Mouse (Mus musculus) T-helper 2 cell (primary cell): ENCODE data around the gene Pkd1.

Experiments used
- in situ Hi-C: fragments of 300-600 bp; cut with MboI, MseI; formaldehyde crosslinking; loops from one replicate; pipeline ENCODE4 v1.15.1; 2025; ENCODE audit warnings: high pct_unique_total_duplicates

Gene Pkd1

GRCm38 (mm10) chr17:24604557-24604956 is 54.9 kb downstream of the Pkd1 start:
- in situ Hi-C loops: no loop called here

- in situ Hi-C loops: no loop called here
Measured at GRCm38 (mm10) chr17:24608370-24608769, 58.7 kb downstream of the Pkd1 start.

DNA sequence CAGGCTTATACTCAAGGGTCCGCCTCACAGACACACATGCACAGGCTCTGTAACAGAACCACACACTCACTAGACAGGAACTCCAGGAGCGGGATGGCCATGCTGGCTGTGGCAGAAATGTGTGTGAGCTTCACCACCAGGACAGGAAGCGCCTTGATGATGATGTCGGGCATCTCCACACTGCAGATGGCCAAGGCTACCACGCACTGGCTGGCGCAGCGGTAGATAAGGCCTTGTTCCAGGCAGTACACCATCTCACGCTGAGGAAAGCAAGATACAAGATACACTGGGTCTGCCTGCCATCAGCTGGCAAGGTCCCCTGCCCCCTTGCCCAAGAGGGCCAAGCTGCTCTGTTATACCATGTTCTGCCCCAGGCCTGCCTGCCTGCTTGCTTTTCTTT is 59.2 kb downstream of the Pkd1 start:
- in situ Hi-C loops: no loop called here

DNA sequence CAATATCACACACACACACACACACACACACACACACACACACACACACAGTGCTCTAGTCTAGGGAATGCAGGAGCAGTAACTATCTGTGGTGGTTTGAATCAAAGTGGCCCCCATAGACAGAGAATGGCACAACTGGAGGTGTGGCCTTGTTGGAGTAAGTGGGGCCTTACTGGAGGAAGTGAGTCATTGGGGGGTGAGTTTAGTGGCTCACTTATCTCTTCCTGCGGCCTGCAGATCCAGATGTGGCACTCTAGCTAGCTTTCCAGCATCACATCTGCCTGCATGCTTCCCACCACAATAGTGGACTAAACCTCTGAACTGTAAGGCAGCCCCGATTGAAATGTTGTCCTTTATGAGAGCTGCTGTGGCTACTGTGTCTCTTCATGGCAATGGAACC is 61.1 kb downstream of the Pkd1 start:
- in situ Hi-C loops: no loop called here

GRCm38 (mm10) chr17:24617561-24618194 is 68.0 kb downstream of the Pkd1 start:
- in situ Hi-C loops: no loop called here

GRCm38 (mm10) chr17:24625472-24625871 is 75.8 kb downstream of the Pkd1 start:
- in situ Hi-C loops: no loop called here

DNA sequence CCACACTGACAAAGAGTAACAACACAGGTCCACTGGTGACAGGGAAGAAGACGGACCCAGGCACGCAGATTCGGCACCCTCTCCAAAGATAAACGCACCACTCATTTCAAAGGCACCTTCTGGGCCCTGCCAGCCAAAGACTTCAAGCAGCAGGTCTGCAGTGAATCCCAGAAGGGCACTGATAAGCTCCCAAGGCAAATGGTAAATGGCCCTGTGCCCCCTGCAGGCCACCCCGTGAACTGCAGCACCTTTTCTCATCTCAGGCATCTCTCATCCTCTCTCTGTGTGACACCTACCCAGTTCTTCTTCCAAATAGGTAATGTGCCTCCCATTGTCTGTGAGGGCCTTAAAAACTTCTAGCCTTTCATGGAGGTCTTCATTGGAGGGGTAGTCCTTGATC is 79.0 kb downstream of the Pkd1 start:
- in situ Hi-C loops: no loop called here

- in situ Hi-C loops: no loop called here
Measured at GRCm38 (mm10) chr17:24630072-24630471, 80.4 kb downstream of the Pkd1 start.

GRCm38 (mm10) chr17:24632167-24632812 is 82.7 kb downstream of the Pkd1 start, which contains the start of the genes Tsc2 and Nthl1:
Gene Tsc2, minus strand, starts transcription at chr17:24632630.
Gene Nthl1, plus strand, starts transcription at chr17:24632680.
- in situ Hi-C loops: no loop called here

DNA sequence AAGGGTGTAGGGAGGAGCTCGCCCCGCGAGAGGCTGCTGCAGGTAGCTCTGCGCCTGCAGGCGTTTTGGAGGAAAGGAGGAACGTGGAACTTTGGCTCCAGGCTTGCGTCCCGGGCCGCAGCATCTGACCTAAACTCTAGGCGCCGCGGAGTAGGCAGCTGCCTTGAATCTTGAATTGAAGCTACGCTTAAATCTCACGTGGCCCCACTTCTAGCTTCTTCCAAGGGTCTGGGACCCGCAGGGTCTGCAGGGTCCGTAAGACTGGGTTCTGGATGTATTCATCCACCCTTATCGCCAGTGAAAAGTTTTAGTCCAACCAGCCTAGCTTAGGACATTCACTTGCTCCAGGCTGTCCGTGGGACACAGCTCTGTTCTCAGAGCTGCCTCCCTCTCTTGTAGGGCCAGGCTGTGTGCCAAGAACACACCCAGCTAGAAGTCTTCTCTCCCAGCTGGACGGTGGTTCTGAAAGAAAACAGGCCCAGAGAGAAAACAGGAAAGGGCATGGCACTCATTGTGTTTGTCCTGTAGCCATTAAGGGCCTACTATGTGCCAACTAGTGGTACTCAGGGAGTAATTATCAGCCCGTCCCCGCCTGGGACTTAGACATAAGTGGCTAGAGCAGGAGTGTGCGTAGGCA is 83.3 kb downstream of the Pkd1 start:
- in situ Hi-C loops: no loop called here

DNA sequence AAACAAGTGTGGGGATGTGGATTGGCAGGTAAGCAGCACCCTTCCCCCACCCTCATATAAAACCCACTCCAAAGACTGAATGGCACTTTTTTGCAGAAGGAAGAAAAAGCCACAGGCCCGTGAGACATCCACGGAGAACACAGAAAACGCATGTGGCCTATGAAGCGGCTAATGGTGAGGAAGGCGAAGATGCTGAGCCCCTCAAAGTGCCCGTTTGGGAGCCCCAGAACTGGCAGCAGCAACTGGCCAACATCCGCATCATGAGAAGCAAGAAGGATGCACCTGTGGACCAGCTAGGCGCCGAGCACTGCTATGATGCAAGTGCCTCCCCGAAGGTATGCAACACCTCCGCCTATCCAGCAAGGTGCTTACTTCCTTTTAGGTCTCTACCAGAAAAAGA is 84.2 kb downstream of the Pkd1 start:
- in situ Hi-C loops: no loop called here

- in situ Hi-C loops: no loop called here
Measured at GRCm38 (mm10) chr17:24635024-24635423, 85.4 kb downstream of the Pkd1 start.

GRCm38 (mm10) chr17:24635694-24636093 is 86.1 kb downstream of the Pkd1 start:
- in situ Hi-C loops: no loop called here

DNA sequence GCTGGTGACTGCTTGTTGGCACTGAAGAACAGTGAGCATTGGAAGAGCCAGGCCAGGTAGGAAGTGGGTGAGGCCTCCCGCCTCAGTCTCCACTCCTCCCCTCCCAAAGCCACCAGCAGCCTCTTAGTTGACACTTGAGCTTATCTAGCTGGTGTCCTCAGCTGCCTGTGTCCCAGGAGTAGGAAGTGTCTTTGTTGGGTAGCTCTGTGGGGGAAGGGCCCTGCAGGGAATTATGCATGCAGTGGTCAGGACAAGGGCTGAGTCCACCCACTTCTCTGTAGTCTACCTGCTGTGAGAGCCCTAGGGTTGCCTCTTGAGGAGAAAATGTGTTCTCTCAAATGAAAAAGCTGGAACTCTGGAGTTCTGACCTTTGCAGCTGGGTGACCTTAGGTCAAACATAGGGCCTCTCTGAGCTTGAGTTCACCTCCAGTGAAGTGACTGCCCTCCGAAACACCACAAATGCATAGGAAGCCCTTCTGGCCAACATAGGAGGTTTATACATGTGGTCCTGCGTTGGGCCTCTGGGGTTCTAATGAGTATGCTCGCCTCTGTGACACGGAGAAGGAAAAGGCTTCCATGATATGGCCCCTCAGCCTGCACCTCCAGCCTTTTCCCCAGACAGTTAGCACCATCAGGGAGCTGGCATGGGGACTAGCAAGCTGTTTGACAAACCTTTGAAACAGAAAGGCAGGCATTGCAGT is 87.3 kb downstream of the Pkd1 start:
- in situ Hi-C loops: no loop called here

DNA sequence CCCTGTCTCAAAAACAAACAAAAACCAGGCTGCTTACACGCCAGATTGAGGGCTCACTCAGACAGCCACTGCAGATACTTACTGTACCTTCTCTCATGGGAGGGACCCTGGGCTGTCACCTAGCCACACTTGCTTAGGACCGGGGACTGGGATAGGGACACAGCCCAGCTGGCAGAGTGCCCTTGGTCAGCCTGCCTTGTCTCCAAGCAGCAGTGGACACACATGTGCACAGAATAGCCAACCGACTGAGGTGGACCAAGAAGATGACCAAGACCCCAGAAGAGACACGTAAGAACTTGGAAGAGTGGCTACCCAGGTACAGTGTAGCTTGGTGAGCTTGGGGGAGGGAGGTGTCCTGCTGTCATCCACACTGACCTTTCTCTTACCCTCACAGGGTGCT is 88.6 kb downstream of the Pkd1 start:
- in situ Hi-C loops: no loop called here

GRCm38 (mm10) chr17:24638840-24639239 is 89.2 kb downstream of the Pkd1 start:
- in situ Hi-C loops: no loop called here

GRCm38 (mm10) chr17:24639571-24639988 is 89.9 kb downstream of the Pkd1 start:
- in situ Hi-C loops: no loop called here

DNA sequence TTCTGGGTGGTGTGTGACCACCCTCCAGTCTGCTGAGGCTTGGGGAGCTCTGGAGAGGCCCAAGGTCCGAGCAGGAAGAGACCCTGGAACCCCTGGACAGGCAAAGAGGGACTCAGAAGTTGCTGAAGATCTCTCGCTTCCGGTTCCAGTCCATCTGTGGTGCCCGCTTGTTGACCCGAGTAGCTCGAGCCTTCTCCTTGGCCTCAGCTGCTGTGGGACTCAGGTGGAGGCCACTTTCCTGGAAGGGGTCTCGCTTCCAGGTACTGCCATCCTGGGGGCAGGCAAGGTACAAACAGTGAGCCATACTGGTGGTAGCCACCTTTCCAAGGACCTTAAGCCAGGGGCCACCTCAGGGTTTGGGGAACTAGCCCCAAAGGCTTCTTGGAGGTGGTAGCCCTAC is 90.5 kb downstream of the Pkd1 start:
- in situ Hi-C loops: no loop called here

DNA sequence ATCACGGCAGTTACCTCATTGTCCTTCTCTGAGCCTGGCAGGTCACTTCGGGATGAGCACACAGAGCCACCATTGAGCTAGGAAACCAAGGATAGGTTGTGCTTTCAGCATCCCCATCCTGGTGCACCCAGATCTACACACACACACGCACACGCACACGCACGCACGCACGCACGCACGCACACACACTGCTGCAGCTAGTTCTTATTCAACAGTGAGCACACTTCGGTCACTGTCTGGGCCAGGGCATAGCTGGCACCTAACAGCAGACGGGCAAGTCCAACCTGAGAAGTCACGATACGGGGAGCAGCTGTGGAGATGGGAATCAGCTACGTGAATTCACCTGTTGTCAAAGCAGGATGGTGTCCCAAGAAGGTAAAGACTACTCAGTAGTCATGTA is 90.9 kb downstream of the Pkd1 start:
- in situ Hi-C loops: no loop called here

- in situ Hi-C loops: no loop called here
Measured at GRCm38 (mm10) chr17:24641944-24642343, 92.3 kb downstream of the Pkd1 start.

GRCm38 (mm10) chr17:24642791-24643343 is 93.2 kb downstream of the Pkd1 start:
- in situ Hi-C loops: no loop called here
